Mouse (Mus musculus): Measurements from ENCODE around the gene Dync1li2.

DNA sequence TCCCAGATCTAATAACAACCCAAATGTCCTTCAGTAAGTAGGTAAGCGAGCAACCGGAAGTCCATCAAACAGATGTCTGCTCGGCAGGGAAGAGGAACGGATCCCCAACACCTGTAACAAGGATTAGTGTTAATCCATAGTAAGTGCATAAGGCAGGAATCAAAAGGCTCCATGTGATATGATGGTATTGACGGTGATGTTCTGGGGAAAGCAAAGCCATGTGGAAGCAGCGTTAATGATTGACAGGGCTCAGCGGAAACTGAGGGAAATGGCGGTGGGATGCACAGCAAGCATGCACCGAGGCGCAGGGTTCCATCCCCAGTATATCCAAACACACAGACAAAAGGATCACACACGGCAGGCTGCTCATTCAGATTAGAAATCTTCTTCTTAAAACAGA is 68.6 kb downstream of the Dync1li2 start:
- no peak for TF ChIP-seq POLR2A (IDR thresholded peaks at IDR 0.05; ENCODE audit: borderline replicate concordance, control insufficient read depth, low read depth, low read length)
- TF ChIP-seq CTCF (IDR thresholded peaks at IDR 0.05; ENCODE audit: control insufficient read depth, insufficient read depth, low read length) = no peak
